Mouse (Mus musculus) heart, adult 8-10 months (tissue): ENCODE measurements around the gene Psme3. TPM values are rescaled to one million over a fixed set of nuclear protein-coding genes. Genes with fewer than 3 reads are reported as not detected.
"Not testable (repeated sequence)": the region's sequence is repeated elsewhere in the genome, so short reads cannot be mapped to it uniquely, and the experiment has no call there.

ENCODE experiments used
- DNase-seq: peaks from one replicate; pipeline ENCODE4 v3.0.0; 2022; ENCODE audit warnings: low spot score
- total RNA-seq, 4 experiments: library from RNA; stranded (reverse); gene quantifications; 2 replicates each; pipeline ENCODE4 v1.2.4; 2022

The Psme3 gene
- total RNA-seq, 4 experiments from 2014 or later = 66.4 to 85.0 (median 73.6) TPM

DNA sequence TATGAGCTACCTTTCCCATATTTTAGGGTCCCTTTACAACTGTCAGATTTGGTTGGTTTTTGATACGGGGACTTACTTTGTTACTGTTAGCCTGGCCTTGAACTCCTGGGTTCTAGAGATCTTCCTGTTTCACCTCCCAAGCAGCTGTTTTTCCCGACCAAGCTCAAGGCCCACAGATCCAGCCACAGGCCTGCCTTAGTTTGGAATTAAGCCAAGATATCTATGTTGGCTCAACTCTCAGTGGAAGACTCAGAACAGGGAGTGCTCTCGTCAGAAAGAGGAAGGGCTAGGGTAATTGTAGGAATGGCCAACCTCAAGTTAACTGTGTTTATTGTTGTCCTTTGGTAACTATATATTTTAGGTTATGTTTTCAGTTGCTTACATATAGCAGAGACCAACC lies 3.9 kb upstream of the Psme3 start:
- no peak for DNase-seq

DNA sequence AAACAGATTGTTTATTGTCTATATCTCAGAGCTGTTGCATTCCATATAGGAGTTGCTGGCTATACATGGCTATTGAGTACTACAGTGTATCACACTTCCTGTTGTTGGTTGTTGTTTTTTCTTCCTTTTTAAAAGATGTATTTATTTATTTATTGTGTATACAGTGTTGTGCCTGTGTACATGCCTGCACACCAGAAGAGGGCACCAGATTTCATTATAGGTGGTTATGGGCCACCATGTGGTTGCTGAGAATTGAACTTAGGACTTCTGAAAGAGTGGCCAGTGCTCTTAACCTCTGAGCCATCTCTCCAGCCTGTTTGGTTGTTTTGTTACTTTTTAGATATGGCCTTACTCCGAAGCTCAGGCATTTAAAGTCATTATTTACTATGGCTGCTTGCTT lies 1.4 kb upstream of the Psme3 start:
- DNase-seq = no peak

DNA sequence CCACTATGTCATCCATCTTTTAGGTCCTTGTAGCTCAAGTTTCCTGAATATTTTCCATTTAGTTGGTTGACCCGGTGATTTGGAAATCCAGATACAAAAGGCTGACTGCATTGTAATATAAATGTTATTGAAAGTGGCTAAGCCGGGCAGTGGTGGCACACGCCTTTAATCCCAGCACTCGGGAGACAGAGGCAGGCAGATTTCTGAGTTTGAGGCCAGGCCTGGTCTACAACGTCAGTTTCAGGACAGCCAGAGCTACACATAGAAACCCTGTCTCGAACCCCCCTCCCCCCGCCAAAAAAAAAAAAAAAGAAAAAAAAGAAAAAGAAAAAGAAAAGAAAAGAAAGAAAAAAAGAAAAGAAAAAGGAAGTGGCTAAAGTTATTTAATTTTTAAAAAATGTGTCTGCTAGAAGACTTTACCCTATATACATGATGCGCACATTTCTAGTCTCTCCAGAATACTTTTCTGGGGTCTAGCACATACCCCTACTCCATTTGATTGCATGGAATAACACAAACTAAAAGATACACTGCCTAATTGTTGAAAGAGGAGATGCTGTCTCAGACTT lies 847 bp upstream of the Psme3 start:
- DNase-seq = no peak

DNA sequence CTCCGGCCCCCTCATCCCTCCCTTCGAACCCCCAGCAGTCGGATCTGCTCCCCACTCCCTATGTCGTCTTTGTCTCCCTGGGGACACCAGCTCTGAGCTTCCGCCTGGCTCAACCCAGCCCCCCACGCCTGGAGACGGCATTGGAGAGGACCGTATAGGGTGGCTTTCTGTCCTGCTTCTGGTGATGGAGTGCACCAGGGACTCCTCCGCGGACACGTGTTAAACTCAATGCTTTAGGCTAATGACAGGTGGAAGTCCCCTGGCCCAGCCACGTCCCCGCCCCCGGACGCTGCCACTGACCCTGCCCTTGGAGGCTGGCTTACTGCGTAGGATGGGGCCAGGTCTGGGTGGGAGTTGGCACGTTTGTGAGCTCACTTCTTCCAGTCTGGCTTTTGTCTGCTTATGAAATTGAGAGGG lies 496 bp downstream of the Psme3 start:
- peak; percentile 23 for DNase-seq

DNA sequence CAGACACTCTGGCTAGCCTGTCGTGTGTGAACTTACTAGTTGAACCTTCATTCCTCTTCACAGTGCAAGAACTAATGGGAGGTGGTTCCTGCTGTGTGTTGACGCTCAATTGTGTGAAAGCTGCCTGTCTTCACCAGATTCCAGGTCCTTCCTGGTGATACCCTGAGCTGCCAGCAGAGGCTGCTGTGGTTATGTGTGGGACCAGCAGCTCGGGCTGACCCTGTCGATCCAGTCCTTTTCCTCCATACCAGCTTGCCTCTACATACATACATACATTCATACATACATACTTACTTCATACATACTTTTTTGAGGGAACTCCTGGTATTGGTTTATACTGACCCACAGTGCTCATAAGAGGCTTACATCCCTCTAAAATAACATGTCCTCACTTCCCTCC lies 7.6 kb downstream of the Psme3 start:
- DNase-seq = peak; percentile 58

DNA sequence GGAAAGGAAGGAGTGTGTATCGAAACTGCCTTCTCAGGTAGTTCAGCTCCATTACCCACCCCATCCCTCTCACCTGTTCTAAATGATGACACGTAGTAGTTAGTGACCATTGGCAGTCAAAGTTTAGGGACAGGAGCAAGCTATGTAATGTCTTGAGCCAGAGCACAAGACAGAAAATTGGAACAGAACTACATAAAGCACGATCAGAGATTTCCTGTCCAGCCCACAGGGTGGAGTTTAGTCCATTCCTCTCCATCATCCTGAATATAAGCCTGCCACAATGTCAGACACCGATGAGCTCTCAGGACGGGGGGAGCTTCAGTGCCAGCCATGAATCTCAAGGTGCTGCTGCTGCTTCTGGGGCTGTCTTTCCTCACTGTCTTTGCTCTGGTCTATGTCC lies 8.8 kb downstream of the Psme3 start, which contains the start of gene Aoc2:
Aoc2 (plus strand) TSS at position 301 of the 400 bp plus-strand sequence.
- no peak for DNase-seq

DNA sequence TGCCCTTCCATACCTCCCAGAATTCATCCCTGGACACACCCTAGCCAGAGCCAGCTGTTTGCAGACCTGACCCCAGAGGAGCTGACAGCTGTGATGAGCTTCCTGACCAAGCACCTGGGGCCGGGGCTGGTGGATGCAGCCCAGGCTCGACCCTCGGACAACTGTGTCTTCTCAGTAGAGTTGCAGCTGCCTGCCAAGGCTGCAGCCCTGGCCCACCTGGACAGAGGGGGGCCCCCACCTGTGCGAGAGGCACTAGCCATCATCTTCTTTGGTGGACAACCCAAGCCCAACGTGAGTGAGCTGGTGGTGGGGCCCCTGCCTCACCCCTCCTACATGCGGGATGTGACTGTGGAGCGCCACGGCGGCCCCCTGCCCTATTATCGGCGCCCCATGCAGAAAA lies 9.2 kb downstream of the Psme3 start:
- not testable (repeated sequence) for DNase-seq

DNA sequence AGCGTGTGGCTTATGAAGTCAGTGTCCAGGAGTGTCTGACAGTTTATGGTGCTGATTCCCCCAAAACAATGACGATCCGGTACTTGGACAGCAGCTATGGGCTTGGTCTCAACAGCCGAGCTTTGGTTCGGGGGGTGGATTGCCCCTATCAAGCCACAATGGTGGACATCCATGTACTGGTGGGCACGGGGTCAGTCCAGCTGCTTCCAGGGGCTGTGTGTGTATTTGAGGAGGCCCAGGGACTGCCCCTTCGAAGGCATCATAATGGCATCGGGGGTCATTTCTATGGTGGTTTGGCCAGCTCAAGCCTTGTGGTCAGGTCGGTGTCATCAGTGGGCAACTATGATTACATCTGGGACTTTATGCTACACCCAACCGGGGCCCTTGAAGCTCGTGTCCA lies 10.1 kb downstream of the Psme3 start:
- no peak for DNase-seq

DNA sequence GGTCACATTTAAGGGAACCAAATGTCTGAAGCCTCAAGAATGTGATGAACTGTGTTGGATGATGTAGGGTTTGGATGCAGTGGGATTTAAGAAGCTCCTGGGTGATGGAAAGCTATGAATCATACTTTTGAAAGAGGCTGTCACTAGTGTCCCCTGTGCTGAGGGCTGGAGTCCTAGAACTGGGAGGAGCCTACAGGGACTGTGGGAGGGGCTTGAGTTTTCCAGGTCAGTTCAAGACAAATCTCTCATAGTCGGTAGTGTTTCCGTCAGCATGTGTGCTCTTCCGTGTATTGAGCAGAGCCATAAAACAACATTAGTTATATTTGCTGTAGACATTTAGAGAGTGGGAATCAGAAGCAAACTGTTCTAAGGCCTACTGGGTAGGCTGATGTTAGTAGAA lies 11.3 kb downstream of the Psme3 start:
- no peak for DNase-seq

DNA sequence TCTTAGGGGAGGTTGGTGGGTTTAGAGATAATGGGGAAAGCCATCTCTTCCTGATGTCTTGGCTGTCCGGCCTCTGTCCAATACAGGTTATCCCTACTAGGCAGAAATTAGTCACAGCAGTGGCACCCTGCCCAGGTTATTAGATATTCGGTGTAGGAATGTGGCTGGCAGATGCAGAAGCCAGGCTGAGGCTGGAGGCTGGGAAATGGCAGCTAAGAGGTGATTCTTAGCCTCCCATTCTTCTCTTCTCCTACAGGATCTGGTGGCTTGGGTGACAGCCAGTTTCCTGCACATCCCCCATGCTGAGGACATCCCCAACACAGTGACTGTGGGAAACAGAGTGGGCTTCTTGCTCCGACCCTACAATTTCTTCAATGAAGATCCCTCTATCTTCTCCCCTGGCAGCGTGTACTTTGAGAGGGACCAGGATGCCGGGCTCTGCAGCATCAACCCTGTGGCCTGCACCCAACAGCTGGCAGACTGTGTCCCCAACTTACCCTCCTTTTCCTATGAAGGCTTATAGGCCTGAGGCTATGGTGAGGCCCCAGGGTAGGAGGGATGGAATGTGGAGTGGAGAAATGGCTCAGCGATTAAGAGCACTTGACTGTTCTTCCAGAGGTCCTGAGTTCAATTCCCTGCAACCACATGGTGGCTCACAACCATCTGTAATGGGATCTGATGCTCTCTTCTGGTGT lies 13.1 kb downstream of the Psme3 start:
- DNase-seq = peak; percentile 34

DNA sequence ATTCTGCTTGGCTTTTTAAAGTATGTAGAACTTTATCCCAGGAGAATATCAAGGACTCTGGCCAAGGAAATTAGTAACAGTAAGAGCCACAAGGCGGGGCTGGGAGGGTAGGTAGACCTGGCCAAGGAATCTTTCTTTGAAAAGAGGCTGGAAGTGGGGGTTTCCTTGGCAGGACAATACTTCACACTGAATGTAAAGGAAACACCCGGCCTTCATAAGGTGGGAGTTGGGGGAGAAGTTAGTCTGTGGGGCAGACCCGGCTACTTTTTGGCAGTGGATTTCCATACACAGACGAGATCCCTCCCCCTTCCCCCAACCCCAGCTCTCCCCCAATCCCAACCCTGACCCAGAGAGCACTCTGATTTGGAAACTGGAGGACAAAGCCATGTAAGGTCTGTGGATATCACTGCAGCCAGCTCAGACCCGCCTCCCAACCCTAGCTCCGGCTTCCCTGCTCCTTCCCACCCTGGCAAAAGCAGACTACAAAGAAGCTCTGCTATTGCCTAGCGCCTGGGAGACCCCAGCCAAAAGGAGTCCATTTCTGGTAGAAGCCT lies 14.4 kb downstream of the Psme3 start, which contains the start of gene Aoc3:
Aoc3 (plus strand) TSS at position 235 of the 554 bp plus-strand sequence.
- DNase-seq = peak; percentile 71

DNA sequence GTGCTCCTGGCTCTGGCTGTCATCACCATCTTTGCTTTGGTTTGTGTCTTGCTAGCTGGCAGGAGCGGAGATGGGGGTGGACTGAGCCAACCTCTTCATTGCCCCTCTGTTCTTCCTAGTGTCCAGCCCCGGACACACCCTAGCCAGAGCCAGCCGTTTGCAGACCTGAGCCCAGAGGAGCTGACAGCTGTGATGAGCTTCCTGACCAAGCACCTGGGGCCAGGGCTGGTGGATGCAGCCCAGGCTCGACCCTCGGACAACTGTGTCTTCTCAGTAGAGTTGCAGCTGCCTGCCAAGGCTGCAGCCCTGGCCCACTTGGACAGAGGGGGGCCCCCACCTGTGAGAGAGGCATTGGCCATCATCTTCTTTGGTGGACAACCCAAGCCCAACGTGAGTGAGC lies 14.9 kb downstream of the Psme3 start:
- DNase-seq = not testable (repeated sequence)

DNA sequence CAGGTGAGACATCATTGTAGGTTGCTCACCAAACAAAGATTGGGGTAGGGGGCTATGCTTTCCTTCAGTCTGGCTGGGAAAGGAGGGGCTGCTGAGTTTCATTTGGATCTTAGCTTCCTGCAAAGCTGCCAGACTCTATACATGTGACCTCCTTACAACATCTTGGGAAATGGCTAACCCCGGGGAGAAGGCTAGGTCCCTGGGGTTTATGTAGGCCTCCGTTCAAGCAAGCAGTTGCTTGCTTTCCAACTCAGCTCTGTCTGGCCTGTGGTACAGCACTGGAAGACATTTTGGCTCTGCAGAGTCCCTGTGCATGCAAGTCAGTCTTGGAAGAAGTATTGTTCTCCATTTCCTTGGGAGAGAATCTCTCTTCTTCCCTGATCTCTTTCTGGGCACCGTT lies 16.5 kb downstream of the Psme3 start:
- DNase-seq = peak; percentile 36

DNA sequence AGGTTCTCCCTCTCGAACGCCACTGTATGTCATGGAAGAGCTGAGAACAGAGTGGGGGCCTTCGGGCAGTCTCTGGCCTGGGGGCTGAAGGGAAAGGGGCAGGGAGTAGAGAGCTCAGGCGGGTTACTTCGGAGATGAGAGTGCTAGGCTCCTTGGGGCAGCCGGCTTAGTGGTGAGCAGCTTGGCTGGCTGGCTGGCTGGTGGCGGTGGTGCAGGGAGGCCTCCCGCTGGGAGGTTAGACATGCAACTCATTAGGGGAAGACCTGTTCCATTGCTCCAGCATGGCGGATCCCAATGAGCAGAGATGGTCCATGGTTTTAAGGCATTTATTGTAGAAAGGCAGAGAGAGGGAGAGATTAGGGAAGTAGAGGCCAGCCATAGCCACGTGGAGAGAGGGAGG lies 18.0 kb downstream of the Psme3 start:
- DNase-seq = no peak

DNA sequence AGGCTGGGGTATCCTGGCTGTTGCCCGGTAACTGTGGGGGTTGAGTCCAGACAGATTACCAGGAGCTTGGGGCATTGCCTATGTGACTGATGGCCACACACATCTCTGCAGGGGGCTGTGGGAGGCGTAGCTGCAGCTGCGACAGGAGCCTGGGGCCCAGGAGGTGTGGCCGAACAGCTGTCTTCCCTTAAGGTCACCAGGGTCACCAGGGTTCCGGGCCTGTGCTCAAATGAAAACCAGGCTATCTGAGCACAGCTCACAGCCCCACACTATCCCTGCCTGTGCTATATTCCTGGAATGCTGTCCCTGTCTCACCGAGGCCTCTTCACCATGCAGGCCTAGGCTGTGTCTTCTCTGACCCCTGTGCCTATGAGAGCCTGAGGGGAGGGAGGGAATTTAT lies 18.5 kb downstream of the Psme3 start:
- DNase-seq = no peak

DNA sequence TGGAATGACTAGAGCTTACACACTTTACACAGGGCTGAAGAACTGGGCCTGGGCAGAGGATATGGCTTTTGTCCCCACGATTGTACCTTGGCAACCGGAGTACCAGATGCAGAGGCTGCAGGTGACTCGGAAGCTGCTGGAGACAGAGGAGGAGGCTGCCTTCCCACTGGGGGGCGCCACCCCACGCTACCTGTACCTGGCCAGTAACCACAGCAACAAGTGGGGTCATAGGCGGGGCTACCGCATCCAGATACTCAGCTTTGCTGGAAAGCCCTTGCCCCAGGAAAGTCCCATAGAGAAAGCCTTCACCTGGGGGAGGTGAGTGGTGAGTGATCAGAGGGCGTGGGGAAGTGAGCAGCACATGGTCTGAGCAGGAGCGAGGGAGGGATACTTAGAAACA lies 19.7 kb downstream of the Psme3 start:
- DNase-seq = no peak

DNA sequence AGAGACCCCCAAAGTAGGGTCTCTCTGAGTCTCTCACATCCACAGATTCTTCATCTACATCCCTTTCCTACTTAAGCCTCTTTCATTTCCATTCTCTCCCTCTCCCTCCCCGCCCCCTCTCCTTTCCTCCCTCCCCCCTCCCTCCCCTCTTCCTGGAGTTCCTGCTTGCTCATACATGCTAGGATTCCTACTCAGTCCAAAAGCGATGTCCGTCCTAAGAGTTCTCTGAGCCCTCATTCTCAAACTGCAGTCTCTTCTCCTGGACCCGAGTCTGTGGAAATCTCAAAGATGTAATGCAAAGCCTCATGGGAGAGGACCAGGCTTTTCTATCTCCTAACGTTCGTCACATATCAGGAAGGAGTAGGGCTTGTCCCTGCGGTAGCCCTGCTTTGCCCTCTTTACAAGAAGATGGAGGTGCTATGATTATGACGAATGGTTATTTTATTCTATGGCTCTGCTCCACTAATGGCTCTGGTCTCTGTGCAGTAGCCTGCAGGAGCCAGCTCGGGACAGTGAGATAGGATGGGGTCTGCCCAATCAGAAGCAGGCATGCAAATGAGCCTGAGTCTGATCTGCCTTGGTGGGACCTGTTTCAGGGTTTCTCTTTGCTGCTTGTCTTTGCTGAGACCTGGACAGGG lies 22.2 kb downstream of the Psme3 start:
- no peak for DNase-seq

DNA sequence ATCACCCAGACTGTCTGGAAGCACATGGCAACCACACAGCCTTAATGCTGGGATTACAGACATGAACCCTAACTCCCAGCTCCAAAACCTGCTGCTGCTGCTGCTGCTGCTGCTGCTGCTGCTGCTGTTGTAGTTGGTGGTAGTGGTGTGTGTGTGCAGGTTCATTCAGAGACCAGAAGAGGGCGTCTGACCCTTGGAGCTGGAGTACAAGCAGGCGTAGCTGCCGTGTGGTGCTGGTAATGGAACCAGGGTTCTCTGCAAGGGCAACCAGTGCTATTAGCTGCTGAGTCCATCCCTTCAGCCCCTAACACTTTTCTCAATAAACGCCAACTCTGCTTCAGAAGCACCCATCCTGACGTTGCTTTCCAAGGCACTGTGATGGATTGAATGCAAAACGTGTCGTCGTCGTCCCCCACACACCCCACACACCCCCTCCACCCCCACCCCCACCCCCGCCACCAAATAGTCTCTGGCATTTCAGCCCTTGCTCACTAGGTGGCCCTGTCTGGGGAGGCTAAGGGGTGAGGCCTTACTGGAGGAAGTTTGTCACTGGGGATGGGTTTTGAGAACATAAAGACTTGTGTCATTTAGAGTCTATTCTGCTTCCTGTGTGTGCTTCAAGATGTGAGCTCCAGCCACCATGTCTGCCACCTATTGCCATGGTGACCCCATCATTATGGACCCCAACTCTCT lies 31.2 kb downstream of the Psme3 start:
- DNase-seq = no peak

DNA sequence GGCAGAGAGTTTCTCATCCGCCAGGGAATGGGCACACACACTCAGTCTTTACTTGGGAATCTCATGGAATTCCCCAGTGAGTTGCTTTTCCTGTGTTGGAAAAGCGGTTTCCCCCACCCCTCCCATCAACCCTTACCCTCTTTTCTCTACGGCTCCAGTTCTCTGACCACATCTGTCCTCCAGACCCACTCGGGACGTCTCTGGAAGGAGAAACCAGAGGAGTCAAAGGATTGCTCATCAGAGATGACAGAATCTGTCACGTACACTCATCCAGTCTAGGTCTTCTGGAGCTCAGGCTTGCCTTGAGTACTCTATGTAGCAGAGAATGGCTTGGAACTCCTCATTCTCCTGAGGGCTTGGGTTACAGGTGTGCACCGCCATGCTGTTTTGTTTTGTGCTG lies 32.8 kb downstream of the Psme3 start:
- no peak for DNase-seq

DNA sequence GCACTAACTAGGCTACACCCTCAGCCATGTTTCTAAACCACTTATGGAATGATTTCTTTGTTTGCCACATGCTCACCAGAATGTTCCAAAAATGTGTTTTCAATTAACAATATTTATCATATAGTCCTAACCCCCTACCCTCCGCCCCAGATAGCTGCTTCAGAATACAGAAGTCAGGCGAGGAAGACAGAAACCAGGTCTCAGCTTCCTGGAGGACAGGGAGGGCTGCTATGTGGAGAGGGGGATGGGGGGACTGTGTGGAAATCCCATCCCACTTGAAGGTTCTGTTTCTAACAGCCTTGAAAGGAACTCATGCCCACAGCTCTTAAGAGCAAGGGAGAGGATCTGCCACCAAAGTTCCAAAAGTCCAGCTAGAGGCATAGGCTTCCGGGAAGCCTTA lies 33.2 kb downstream of the Psme3 start:
- DNase-seq = no peak

DNA sequence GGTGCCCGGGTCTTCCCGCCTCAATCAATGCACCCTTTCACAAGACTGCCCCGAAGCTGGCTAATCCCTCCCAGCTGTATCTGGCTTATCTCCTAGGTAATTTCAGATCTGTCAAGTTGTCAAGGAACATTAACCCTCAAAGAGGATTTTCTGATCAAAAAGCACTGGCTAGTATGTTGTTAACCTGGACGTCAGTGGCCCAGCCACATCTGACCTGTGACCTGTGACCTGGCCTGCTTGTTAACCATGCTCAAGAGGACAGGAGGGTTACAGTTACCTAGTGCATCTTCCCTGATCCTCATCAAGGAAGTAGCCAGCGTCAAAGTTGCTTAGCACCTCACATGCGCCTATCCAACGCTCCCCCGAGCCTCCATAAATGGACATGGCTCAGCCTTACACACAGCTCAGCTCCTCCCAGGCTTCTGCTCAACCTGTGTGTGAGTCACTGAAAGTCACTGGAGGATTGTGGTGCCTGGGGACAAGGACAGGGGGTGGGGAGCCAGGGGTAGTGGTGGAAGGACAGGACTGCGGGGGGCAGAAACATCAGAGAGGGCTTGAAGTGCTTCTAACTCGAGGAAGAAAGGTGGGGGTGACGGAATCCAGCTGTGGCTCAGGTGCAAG lies 35.2 kb downstream of the Psme3 start:
- DNase-seq = no peak

DNA sequence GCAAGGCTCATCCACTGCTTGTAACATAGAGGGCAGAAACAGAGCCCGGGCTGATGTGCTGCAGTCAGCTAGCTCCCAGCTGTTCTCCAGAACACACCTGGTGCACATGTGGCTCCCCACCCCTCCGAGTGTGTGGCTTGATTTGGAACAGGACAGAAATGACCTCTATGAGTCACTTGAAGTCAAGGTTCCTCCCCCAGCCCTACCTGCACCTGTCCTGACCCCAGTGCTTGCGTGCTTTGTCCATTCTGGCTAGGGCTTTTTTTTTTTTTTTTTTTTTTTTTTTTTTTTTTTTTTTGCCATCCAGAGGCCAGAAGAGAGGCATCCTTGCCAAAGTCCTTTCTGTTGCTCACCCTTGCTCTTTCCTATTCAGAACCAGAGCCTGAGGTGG lies 35.7 kb downstream of the Psme3 start:
- no peak for DNase-seq
